Mouse (Mus musculus) megakaryocyte, embryonic 14.5 days (primary cell): ENCODE data around the gene Dctn2.

Experiments
- FLI1 ChIP-seq: IDR thresholded peaks from 2 replicates; pipeline ENCODE4 v1.6.1; 2012; ENCODE audit warnings: low read length, inconsistent platforms, mixed read lengths
- GATA1 ChIP-seq: IDR thresholded peaks from 3 replicates; pipeline ENCODE4 v1.6.1; 2012; ENCODE audit warnings: mixed read lengths, low read length, inconsistent platforms, borderline replicate concordance

DNA sequence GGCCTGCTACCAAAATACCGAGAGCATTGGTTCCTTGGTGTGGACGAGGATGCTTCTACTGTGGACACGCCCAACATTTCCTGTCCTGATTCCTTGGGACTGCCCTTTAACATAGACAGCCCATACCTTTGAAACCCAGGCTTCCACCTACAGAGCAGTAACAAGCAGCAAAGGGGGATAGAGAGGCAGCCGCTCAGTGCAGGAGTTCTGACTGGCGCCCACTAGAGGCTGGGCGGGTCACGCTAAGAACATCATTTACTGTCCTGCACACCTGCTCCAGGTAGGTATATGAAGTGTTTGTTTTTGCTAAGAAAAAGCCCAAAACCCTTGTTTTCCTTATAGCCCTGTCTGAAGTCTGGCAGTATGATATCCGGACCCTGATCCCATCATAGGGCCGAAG lies 33.0 kb upstream of the Dctn2 start:
- TF ChIP-seq GATA1 = no peak
- TF ChIP-seq FLI1 = no peak
